Mouse (Mus musculus) neutrophil, adult 5-6 weeks (primary cell): Measurements from ENCODE around the gene Lamb2. TPM values are rescaled to one million over a fixed set of nuclear protein-coding genes. Genes with fewer than 3 reads are reported as not detected.

Source experiments
- ATAC-seq: fragments of 151-379, 151-347 bp; 2 replicates; pipeline ENCODE4 v1.8.0; 2017; ENCODE audit warnings: mild to moderate bottlenecking, moderate TSS enrichment; ENCODE audit not compliant: insufficient number of reproducible peaks, poor library complexity, low FRiP score, severe bottlenecking; ENCODE audit errors: extremely low read depth
- total RNA-seq: library from RNA; stranded (forward); fragments of 200-1000 nt; gene quantifications from 2 replicates; pipeline ENCODE4 v1.2.3, GENCODE M21; 2017

Gene Lamb2
- total RNA-seq, 1 experiment from 2014 or later = not detected

DNA sequence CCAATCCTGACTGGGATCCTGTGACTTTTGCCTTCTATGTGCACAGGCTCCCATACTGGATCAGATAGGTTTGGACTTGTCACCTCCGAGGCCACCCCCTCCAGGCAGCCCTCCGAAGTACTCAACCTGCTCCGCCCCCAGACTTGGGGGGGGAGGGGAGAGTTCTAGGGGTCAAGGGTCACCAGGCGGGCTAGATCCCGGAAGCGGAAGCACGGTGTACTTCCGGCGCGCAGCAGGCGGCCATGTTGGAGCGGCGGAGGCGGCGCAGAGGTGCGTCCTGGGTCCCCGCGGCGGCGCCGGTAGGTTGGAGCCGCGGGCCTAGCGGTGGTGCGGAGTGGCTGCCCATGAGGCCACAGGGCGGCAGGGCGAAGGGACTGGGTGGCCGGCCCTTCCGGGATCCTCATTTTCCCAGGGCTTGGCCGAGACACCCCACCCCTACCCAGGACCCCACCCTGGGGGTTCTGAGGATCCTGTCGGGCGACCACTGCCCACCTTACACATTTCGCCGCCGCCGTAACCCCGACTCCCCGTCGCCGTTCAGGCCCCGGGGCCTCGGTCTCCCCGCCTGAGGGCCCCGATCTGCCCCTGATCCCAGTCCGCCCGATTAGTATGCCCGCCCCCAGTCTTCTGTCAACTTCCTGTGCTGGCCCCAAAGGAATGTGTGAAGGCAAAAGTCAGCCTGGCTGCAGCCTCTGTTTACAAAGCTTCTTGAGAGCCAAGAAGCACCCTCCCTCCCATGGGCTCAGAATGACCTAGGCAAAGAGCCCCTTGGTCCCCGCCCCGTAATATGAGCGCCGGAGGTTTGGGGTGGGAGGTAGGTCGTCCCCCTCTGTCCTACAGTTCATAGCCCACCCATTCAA is 19.0 kb upstream of the Lamb2 start, which contains the start of gene Ccdc71:
Gene Ccdc71, plus strand, starts transcription at position 209 of the 860 bp plus-strand sequence.
- peak; percentile 77 for ATAC-seq

DNA sequence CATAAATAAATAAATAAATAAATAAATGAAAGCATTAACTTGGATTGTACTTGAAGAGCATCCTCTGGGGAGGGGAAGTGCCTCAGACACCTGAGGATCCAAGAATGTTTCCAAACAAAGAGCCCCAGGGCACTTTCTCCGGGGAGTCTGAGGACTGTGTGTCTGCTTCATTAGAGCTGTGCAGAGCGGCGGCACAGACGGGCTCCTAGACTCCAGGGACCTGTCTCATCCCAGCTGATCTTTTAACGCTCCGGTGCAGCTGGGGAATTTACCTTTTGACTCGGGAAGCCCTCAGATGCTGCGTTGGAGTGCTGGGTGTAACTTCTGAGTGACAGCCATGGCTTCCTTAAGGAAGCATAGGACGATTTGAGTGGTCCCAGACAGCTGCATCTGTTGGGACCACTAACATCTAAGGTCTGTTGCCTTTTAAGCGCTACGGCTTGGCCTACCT is 18.3 kb upstream of the Lamb2 start, which contains the start of gene Klhdc8b:
Gene Klhdc8b, minus strand, starts transcription at position 401 of the 451 bp plus-strand sequence.
- ATAC-seq = no peak

DNA sequence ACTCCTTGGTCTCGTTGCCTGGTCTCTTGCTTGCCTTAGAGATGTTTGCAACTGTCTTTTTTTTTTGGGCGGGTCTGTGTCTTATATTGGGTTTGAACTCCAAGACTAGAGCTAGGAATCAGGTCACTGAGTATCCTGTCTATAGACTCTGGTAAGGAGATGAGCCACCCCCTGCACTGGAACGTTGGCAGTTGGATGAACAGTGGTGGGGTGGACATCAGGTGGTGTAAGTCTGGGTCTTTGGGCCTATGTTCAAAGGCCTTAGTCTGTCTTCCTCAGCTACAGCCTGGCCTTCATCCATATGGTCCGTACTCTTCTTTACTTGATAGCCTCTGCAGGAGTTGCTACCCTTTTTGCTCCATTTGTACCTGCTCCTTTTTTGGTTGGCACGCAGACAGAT is 17.9 kb upstream of the Lamb2 start:
- ATAC-seq = no peak

- no peak for ATAC-seq
Observed at GRCm38 (mm10) chr9:108462192-108462591, 17.3 kb upstream of the Lamb2 start.

- ATAC-seq = no peak
Observed at GRCm38 (mm10) chr9:108463713-108464112, 15.8 kb upstream of the Lamb2 start.

- ATAC-seq = no peak
Observed at GRCm38 (mm10) chr9:108466219-108466618, 13.3 kb upstream of the Lamb2 start.

- no peak for ATAC-seq
Observed at GRCm38 (mm10) chr9:108469430-108469829, 10.1 kb upstream of the Lamb2 start.

- ATAC-seq = no peak
Observed at GRCm38 (mm10) chr9:108469845-108470244, 9.7 kb upstream of the Lamb2 start.

GRCm38 (mm10) chr9:108474528-108474927 is 5.0 kb upstream of the Lamb2 start:
- ATAC-seq = no peak

DNA sequence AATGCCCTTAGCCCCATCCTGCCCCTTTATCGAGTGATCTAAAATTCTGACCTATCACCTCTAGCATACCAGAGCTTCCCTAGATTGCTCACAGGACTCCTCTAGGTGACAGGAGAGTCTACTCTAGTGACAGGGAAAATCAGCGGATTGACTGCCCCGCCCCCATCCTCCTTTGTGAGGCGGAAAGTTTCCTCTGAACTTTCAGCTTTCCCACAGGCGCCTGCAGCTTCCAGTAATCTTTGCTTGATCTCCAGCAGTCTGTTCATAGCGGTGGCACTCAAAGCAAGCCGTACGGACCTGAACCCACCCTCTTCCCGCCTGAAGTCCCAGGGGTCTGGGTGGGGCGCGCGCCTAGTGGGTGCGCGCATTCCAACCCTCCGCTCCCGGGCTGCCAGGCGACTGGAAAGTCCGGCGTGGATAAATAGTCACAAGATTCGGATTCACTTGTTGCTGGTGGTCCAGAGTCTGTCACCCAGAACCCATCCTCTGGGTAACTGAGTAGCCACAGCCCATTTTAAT is 839 bp upstream of the Lamb2 start:
- ATAC-seq = no peak

GRCm38 (mm10) chr9:108479241-108479640 is 295 bp upstream of the Lamb2 start:
- no peak for ATAC-seq

- ATAC-seq = no peak
Observed at GRCm38 (mm10) chr9:108480813-108481519, 1.4 kb downstream of the Lamb2 start.

- no peak for ATAC-seq
Observed at GRCm38 (mm10) chr9:108481520-108482210, 2.1 kb downstream of the Lamb2 start.

- no peak for ATAC-seq
Observed at GRCm38 (mm10) chr9:108483051-108483790, 3.7 kb downstream of the Lamb2 start.

DNA sequence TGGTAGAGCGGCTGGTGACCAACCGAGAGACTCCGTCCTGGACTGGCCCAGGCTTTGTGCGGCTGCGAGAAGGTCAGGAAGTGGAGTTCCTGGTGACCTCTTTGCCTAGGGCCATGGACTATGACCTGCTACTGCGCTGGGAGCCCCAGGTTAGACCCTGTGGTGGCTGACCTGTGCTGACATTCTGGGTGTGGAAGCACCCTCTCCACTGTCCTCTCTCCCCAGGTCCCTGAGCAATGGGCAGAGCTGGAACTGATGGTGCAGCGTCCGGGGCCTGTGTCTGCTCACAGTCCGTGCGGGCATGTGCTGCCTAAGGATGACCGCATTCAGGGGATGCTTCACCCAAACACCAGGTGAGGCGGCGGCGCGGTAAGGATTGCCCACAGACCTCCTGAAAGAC is 4.5 kb downstream of the Lamb2 start:
- ATAC-seq = no peak

- no peak for ATAC-seq
Observed at GRCm38 (mm10) chr9:108485301-108485875, 5.9 kb downstream of the Lamb2 start.

GRCm38 (mm10) chr9:108486973-108487530 is 7.5 kb downstream of the Lamb2 start:
- ATAC-seq = no peak

DNA sequence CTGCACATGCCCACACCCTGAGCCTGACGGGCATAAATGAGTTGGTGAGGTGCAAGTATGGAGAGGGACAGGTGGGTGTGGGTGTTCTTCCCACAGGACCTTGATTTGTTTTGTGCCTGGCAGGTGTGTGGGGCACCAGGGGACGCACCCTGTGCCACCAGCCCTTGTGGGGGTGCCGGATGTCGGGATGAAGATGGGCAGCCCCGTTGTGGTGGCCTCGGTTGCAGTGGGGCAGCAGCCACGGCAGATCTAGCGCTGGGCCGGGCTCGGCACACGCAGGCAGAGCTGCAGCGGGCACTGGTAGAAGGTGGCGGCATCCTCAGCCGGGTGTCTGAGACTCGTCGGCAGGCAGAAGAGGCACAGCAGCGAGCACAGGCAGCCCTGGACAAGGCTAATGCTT is 8.9 kb downstream of the Lamb2 start:
- no peak for ATAC-seq
